Mouse (Mus musculus) bone marrow, adult 2 months (tissue): ENCODE data around the gene Zfp748. TPM values are rescaled to one million over a fixed set of nuclear protein-coding genes. Genes with fewer than 3 reads are reported as not detected.
A peak's percentile ranks its signal among the peaks of the same experiment; 100 is the strongest.

Experiments used
- H3K27ac ChIP-seq: fragments of 200-500 bp; 2 replicates; pipeline ENCODE4 v1.5.1; 2012; ENCODE audit warnings: low read depth, mild to moderate bottlenecking, control low read depth, inconsistent platforms, low read length; ENCODE audit not compliant: control insufficient read depth, poor library complexity, insufficient read depth
- H3K4me1 ChIP-seq: fragments of 200-500 bp; 2 replicates; pipeline ENCODE4 v1.6.1; 2011; ENCODE audit warnings: low read length; ENCODE audit not compliant: control insufficient read depth, insufficient read depth
- H3K4me3 ChIP-seq: fragments of 200-500 bp; replicated peaks from 2 replicates; pipeline ENCODE3; 2011; ENCODE audit warnings: mild to moderate bottlenecking, low read depth, low read length, control low read depth; ENCODE audit not compliant: control insufficient read depth
- CTCF ChIP-seq: fragments of 200-500 bp; IDR thresholded peaks from 2 replicates; pipeline ENCODE4 v1.5.1; 2011; ENCODE audit warnings: low read length, control low read depth; ENCODE audit not compliant: control insufficient read depth, insufficient read depth
- POLR2A ChIP-seq: fragments of 200-500 bp; IDR thresholded peaks from 2 replicates; pipeline ENCODE4 v1.6.1; 2011; ENCODE audit warnings: low read depth, mild to moderate bottlenecking, control low read depth, low read length, borderline replicate concordance; ENCODE audit not compliant: control insufficient read depth
- WGBS: fragments of 180-500 bp; shearing (Covaris S2); methylation state at CpG from one replicate; pipeline ENCODE4 v1.1.7; 2018; 5-methylcytosine and 5-hydroxymethylcytosine counted together
- polyA plus RNA-seq: library from polyadenylated mRNA; stranded (reverse); fragments of >200 nt; gene quantifications from 2 replicates; pipeline ENCODE4 v1.2.4, GENCODE M21; 2011; ENCODE audit warnings: low replicate concordance; ENCODE audit not compliant: missing spikeins, insufficient read depth, insufficient read length

Zfp748 gene
- polyA plus RNA-seq, 1 experiment, result 2.5 TPM

- H3K4me1 ChIP-seq, result no peaks in the 10 kb centered on the region; the same call in 1 of the 2 replicates
- no peak within 1 kb of the TSS for H3K27ac ChIP-seq
- TF ChIP-seq POLR2A, result peak; percentile 52; the same call in 1 of the 2 replicates
- TF ChIP-seq CTCF, result no peak
- H3K4me3 ChIP-seq, result peak within 1 kb of the TSS; percentile 76
- under 1% methylated on average over 22 of the region's 22 CpGs for WGBS
These were observed 53.4 kb downstream of the Zfp748 start, which contains the start of gene Zfp58 for GRCm38 (mm10) chr13:67500084-67500719. Gene Zfp58, minus strand, starts transcription at chr13:67500555.

- TF ChIP-seq POLR2A, result no peak
- no peak for TF ChIP-seq CTCF
- Histone ChIP-seq H3K4me1 (no peaks in the 10 kb centered on the region; the same call in 1 of the 2 replicates), H3K4me3 (no peak overlapping the region), H3K27ac (no peak overlapping the region)
- 84% methylated on average over 1 of the region's 1 CpGs for WGBS
These were observed 58.0 kb downstream of the Zfp748 start for GRCm38 (mm10) chr13:67495631-67496030.

Other genes starting within 250 kb of the Zfp748 start
- 3.0 TPM in 1 of 2 replicates, not detected in the other for gene Zfp457, start 247.3 kb downstream of the Zfp748 start, polyA plus RNA-seq
- 1.7 and 2.1 TPM in 2 replicates for gene Zfp595, start 221.3 kb downstream of the Zfp748 start, polyA plus RNA-seq
- gene Gm28044, start 193.3 kb downstream of the Zfp748 start, polyA plus RNA-seq, result not detected in 2 replicates
- gene Zfp953, start 193.2 kb downstream of the Zfp748 start, polyA plus RNA-seq, result 0.90 and 2.1 TPM in 2 replicates
- not detected in 2 replicates for gene Gm28041, start 178.1 kb downstream of the Zfp748 start, polyA plus RNA-seq
- 1.9 and 2.4 TPM in 2 replicates for gene Zfp456, start 178.0 kb downstream of the Zfp748 start, polyA plus RNA-seq
- 3.2 and 13.3 TPM in 2 replicates for gene Zfp429, start 154.0 kb downstream of the Zfp748 start, polyA plus RNA-seq
- gene Zfp459, start 132.4 kb downstream of the Zfp748 start, polyA plus RNA-seq, result 0.50 and 3.4 TPM in 2 replicates
- gene Zfp874a, start 102.2 kb downstream of the Zfp748 start, polyA plus RNA-seq, result 3.5 and 10.9 TPM in 2 replicates
- gene Zfp874b, start 69.6 kb downstream of the Zfp748 start, polyA plus RNA-seq, result 4.4 and 5.8 TPM in 2 replicates
- gene Zfp58, start 53.3 kb downstream of the Zfp748 start, polyA plus RNA-seq, result 1.8 and 6.7 TPM in 2 replicates
- gene Gm26965, start 27.7 kb downstream of the Zfp748 start, polyA plus RNA-seq, result not detected in 2 replicates
- 6.6 and 8.2 TPM in 2 replicates for gene Zfp87, start 27.7 kb downstream of the Zfp748 start, polyA plus RNA-seq
- gene Zfp729b, start 55.9 kb upstream of the Zfp748 start, polyA plus RNA-seq, result 1.7 and 4.1 TPM in 2 replicates
- not detected in 2 replicates for gene Gm49345, start 83.9 kb upstream of the Zfp748 start, polyA plus RNA-seq
- gene Zfp729a, start 84.0 kb upstream of the Zfp748 start, polyA plus RNA-seq, result 0.83 and 8.7 TPM in 2 replicates
- gene Zfp738, start 133.2 kb upstream of the Zfp748 start, polyA plus RNA-seq, result 1.9 and 11.3 TPM in 2 replicates
- 2.2 and 4.5 TPM in 2 replicates for gene Zfp65, start 175.3 kb upstream of the Zfp748 start, polyA plus RNA-seq
- gene Zfp85, start 201.4 kb upstream of the Zfp748 start, polyA plus RNA-seq, result 0.92 and 1.0 TPM in 2 replicates
- 1.8 and 2.5 TPM in 2 replicates for gene Zfp493, start 225.9 kb upstream of the Zfp748 start, polyA plus RNA-seq